Mouse (Mus musculus) ES-Bruce4 (cell line): Measurements from ENCODE around the gene Add1.

Experiments used
- EP300 ChIP-seq: IDR thresholded peaks from 2 replicates; pipeline ENCODE4 v1.6.1; 2011; ENCODE audit warnings: low read depth, low read length; ENCODE audit not compliant: insufficient read depth
- POLR2A ChIP-seq: IDR thresholded peaks from one replicate; pipeline ENCODE4 v1.8.1; 2011; ENCODE audit warnings: low read length; ENCODE audit not compliant: insufficient read depth

GRCm38 (mm10) chr5:34590059-34590458, 16.6 kb downstream of the Add1 start:
- TF ChIP-seq EP300 (0 out of 2 replicates have a peak, but pooled peaks have one; percentile 22), POLR2A (no peak)
